Mouse (Mus musculus): Measurements from ENCODE around the gene Zfp235. TPM values are rescaled to one million over a fixed set of nuclear protein-coding genes. Genes with fewer than 3 reads are reported as not detected.

Zfp235 gene
- polyA plus RNA-seq (2015; fragmentation: Nextera tagmentation; extraction: Ambion mirVana), result 26.9 and 31.5 TPM in 2 replicates

DNA sequence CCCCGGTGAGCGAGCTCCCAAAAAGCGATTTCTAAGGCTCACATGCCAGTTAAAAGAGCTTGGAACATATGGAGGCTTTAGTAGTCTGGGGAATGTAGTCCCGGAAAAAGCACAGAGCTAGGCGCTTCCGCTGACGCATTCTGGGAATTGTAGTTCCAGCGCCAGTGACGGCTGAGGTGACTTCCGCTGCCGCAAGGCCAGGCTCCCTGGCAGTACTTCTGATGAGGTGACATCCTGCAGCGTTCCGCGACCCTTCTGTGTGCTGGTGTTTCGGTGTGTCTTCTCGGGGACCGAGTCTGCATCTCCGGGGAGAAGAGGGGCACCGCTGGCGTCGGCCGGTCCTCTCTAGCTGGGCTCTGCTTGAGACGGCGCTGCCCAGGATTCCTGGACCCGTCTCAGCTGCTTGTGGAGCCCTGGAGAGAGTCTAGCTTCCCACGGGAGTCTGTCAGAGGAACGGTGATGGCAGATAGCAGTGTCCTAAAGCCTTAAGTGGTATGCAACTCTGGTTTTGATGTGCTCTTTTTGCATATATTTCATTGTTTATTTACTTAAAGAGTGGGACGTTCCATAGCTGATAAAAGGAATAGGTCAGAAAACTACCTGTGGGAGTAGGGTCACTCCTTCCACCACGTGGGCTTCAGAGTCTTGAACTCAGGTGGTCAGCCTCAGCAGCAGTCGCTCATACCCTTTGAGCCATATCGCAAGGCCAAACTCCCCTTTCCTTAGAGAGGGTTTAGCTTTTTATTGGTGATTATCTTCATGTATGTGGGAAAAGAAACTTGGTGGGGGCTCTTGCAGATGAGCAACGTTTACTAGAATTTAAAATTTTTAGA is at the start of gene Zfp235:
Gene Zfp235, plus strand, starts transcription at position 174 of the 833 bp plus-strand sequence.
- H3K9me3 ChIP-seq (ENCODE audit: control insufficient read depth, low read length), result no peaks in the 10 kb centered on the region
- peak within 1 kb of the TSS; percentile 73 for H3K27ac ChIP-seq (ENCODE audit: low read length)
- WGBS, result 3% methylated on average over 32 of the region's 32 CpGs
- no peaks in the 10 kb centered on the region for H3K27me3 ChIP-seq (replicated peaks; ENCODE audit: control insufficient read depth, insufficient read depth, low read length)
- H3K36me3 ChIP-seq (ENCODE audit: control insufficient read depth, insufficient read depth), result peaks cover 18% of the 10 kb centered on the region; the same call in 1 of the 2 replicates
- peak; percentile 98 for ATAC-seq
- H3K9ac ChIP-seq (replicated peaks; ENCODE audit: low read depth, low read length), result peak within 1 kb of the TSS; percentile 92
- peak within 1 kb of the TSS; percentile 86 for H3K4me3 ChIP-seq (replicated peaks; ENCODE audit: low read length)
- H3K4me2 ChIP-seq (ENCODE audit: low read length), result peak within 1 kb of the TSS; percentile 91
- peaks cover 13% of the 10 kb centered on the region for H3K4me1 ChIP-seq (replicated peaks; ENCODE audit: control insufficient read depth, insufficient read depth, low read length)

DNA sequence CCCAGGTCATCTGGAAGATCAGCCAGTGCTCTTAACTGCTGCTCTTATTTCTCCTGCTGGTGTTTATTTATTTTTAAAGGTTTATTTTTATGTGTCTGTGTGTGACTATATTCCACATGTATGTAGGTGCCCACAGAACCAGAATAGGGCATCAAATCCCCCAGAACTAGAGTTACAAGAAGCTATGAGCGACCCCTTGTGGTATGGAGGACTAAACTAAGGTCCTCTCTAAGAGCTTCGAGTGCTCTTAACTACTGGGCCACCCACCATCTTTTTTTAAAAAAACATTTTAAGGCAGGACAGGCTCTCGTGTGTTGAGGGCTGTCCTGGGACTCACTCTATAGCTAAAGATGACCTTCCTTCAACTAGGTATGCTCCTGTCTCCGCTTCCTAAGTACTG is 47.1 kb upstream of the Zfp235 start:
- no peak for ATAC-seq
- WGBS, result 97% methylated on average over 4 of the region's 4 CpGs
- H3K36me3 ChIP-seq (ENCODE audit: control insufficient read depth, insufficient read depth), result peaks cover 19% of the 10 kb centered on the region; the same call in 1 of the 2 replicates

DNA sequence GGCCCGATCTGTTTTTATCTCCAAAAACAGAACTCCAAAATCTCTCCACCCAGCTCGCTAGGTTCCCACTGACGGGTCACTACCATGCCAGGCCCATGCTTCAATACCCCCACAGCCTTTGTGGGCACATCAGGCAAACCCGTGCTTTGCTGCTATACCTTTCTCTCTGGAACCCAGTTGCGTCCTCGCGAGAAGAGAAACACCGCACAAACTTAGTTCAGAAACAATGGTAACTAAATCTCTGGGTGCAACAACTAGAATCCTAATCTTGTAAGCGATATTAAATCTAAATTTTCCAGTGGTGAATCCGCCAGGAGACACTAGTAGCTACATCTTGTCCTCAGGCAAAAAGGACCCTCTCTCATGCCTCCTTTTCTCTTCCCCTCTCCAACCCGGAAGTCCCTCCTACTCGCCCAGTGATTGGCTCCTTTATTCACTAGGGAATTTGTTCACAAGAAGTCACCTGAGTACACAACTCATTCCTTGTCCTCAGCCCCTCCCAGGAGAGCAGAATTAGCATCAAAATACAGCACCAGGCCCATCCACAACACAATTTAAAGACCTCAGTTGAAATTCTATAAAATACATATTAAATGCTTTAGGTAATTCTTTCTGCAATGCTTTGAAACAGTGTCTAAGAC is 46.4 kb upstream of the Zfp235 start:
- ATAC-seq, result no peak
- H3K9ac ChIP-seq (replicated peaks; ENCODE audit: low read depth, low read length), result no peak overlapping the region
- H3K36me3 ChIP-seq (ENCODE audit: control insufficient read depth, insufficient read depth), result peaks cover 19% of the 10 kb centered on the region; the same call in 1 of the 2 replicates
- H3K4me1 ChIP-seq (replicated peaks; ENCODE audit: control insufficient read depth, insufficient read depth, low read length), result peaks cover 17% of the 10 kb centered on the region
- peaks cover 9% of the 10 kb centered on the region for H3K9me3 ChIP-seq (ENCODE audit: control insufficient read depth, low read length)
- H3K27ac ChIP-seq (ENCODE audit: low read length), result no peak overlapping the region
- H3K4me3 ChIP-seq (replicated peaks; ENCODE audit: low read length), result no peak overlapping the region
- WGBS, result 97% methylated on average over 12 of the region's 12 CpGs
- no peak overlapping the region for H3K4me2 ChIP-seq (ENCODE audit: low read length)
- H3K27me3 ChIP-seq (replicated peaks; ENCODE audit: control insufficient read depth, insufficient read depth, low read length), result no peaks in the 10 kb centered on the region

More for the DNA sequence above, 47.1 kb upstream of the Zfp235 start:
- Histone ChIP-seq H3K9me3 (ENCODE audit: control insufficient read depth, low read length) (peaks cover 9% of the 10 kb centered on the region), H3K27ac (ENCODE audit: low read length) (no peak overlapping the region), H3K27me3 (replicated peaks; ENCODE audit: control insufficient read depth, insufficient read depth, low read length) (no peaks in the 10 kb centered on the region), H3K4me2 (ENCODE audit: low read length) (no peak overlapping the region), H3K4me1 (replicated peaks; ENCODE audit: control insufficient read depth, insufficient read depth, low read length) (peaks cover 20% of the 10 kb centered on the region), H3K4me3 (replicated peaks; ENCODE audit: low read length) (no peak overlapping the region), H3K9ac (replicated peaks; ENCODE audit: low read depth, low read length) (no peak overlapping the region)

DNA sequence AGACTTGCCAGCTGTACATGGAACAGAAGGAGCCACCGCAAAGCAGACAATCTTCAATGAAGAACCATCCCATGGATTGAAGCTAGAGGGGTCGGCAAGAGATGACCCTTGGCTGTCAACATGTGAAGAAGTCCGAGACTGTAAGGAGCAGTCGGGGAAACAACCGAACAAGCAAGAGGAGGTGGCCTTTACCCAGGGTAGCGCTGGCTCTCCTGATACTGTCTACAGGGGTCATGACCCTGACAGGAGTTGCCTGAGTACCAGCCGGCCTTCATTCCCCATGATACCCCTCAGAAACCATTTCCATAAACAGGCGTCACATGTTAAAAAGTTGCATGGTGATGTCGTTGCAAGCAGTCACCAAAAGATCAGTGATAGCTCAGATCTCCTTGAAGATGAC is 29.6 kb upstream of the Zfp235 start:
- Histone ChIP-seq H3K27me3 (replicated peaks; ENCODE audit: control insufficient read depth, insufficient read depth, low read length) (no peaks in the 10 kb centered on the region), H3K4me3 (replicated peaks; ENCODE audit: low read length) (no peak overlapping the region), H3K9me3 (ENCODE audit: control insufficient read depth, low read length) (peaks cover 86% of the 10 kb centered on the region), H3K36me3 (ENCODE audit: control insufficient read depth, insufficient read depth) (peaks cover 100% of the 10 kb centered on the region), H3K9ac (replicated peaks; ENCODE audit: low read depth, low read length) (no peak overlapping the region), H3K27ac (ENCODE audit: low read length) (no peak overlapping the region), H3K4me1 (replicated peaks; ENCODE audit: control insufficient read depth, insufficient read depth, low read length) (no peaks in the 10 kb centered on the region), H3K4me2 (ENCODE audit: low read length) (no peak overlapping the region)
- WGBS, result 97% methylated on average over 9 of the region's 9 CpGs
- no peak for ATAC-seq

DNA sequence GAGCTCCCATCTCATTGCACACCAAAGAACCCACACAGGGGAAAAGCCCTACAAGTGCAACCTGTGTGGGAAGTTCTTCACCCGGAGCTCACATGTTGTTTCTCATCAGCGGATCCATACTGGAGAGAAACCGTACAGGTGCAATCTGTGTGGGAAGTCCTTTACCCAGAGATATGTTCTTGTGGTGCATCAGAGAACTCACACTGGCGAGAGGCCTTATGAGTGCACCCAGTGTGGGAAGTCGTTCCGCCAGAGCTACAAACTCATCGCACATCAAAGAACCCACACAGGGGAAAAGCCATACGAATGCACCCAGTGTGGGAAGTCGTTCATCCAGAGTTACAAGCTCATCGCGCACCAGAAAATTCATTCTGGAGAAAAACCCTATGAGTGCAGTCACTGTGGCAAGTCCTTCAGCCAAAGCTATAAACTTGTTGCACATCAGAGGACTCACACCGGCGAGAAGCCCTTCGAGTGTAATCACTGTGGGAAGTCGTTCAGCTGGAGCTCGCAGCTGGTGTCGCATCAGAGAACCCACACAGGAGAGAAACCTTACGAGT is 28.7 kb upstream of the Zfp235 start:
- H3K27me3 ChIP-seq (replicated peaks; ENCODE audit: control insufficient read depth, insufficient read depth, low read length), result no peaks in the 10 kb centered on the region
- H3K4me1 ChIP-seq (replicated peaks; ENCODE audit: control insufficient read depth, insufficient read depth, low read length), result no peaks in the 10 kb centered on the region
- no peak overlapping the region for H3K9ac ChIP-seq (replicated peaks; ENCODE audit: low read depth, low read length)
- ATAC-seq, result no peak
- no peak overlapping the region for H3K4me2 ChIP-seq (ENCODE audit: low read length)
- no peak overlapping the region for H3K4me3 ChIP-seq (replicated peaks; ENCODE audit: low read length)
- H3K36me3 ChIP-seq (ENCODE audit: control insufficient read depth, insufficient read depth), result peaks cover 97% of the 10 kb centered on the region
- WGBS, result 97% methylated on average over 18 of the region's 18 CpGs
- peaks cover 87% of the 10 kb centered on the region for H3K9me3 ChIP-seq (ENCODE audit: control insufficient read depth, low read length)
- H3K27ac ChIP-seq (ENCODE audit: low read length), result no peak overlapping the region

GRCm38 (mm10) chr7:24110839-24111238 is 23.1 kb upstream of the Zfp235 start:
- no peak for ATAC-seq
- no peak overlapping the region for H3K4me3 ChIP-seq (replicated peaks; ENCODE audit: low read length)
- H3K4me2 ChIP-seq (ENCODE audit: low read length), result no peak overlapping the region
- H3K9ac ChIP-seq (replicated peaks; ENCODE audit: low read depth, low read length), result no peak overlapping the region
- 95% methylated on average over 7 of the region's 7 CpGs for WGBS
- peaks cover 41% of the 10 kb centered on the region for H3K36me3 ChIP-seq (ENCODE audit: control insufficient read depth, insufficient read depth)
- H3K4me1 ChIP-seq (replicated peaks; ENCODE audit: control insufficient read depth, insufficient read depth, low read length), result peaks cover 8% of the 10 kb centered on the region
- H3K27me3 ChIP-seq (replicated peaks; ENCODE audit: control insufficient read depth, insufficient read depth, low read length), result no peaks in the 10 kb centered on the region
- H3K27ac ChIP-seq (ENCODE audit: low read length), result no peak overlapping the region
- peaks cover 38% of the 10 kb centered on the region for H3K9me3 ChIP-seq (ENCODE audit: control insufficient read depth, low read length)

DNA sequence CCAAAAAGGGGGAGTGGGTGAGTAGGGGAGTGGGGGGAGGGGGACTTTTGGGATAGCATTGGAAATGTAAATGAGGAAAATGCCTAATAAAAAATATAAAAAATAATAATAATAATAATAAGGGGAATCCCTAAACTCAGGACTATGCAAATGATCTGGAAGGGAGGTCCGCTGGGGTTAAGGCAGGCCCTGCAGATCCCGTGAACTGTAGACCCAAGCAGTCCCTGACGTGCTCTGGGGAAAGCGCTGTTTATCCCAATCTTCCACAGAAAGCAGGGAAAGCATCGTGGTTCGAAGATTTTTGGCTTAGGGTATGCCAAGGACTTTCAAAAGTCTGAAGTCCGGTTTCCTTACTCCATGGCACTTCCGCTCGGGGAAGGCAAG is 22.2 kb upstream of the Zfp235 start:
- no peak for ATAC-seq
- Histone ChIP-seq H3K9me3 (ENCODE audit: control insufficient read depth, low read length) (peaks cover 28% of the 10 kb centered on the region), H3K36me3 (ENCODE audit: control insufficient read depth, insufficient read depth) (peaks cover 32% of the 10 kb centered on the region), H3K4me3 (replicated peaks; ENCODE audit: low read length) (peak overlapping the region; percentile 81), H3K4me1 (replicated peaks; ENCODE audit: control insufficient read depth, insufficient read depth, low read length) (peaks cover 8% of the 10 kb centered on the region), H3K4me2 (ENCODE audit: low read length) (peak overlapping the region; percentile 55), H3K27ac (ENCODE audit: low read length) (no peak overlapping the region), H3K9ac (replicated peaks; ENCODE audit: low read depth, low read length) (peak overlapping the region; percentile 39), H3K27me3 (replicated peaks; ENCODE audit: control insufficient read depth, insufficient read depth, low read length) (no peaks in the 10 kb centered on the region)
- WGBS, result 2% methylated on average over 9 of the region's 9 CpGs

DNA sequence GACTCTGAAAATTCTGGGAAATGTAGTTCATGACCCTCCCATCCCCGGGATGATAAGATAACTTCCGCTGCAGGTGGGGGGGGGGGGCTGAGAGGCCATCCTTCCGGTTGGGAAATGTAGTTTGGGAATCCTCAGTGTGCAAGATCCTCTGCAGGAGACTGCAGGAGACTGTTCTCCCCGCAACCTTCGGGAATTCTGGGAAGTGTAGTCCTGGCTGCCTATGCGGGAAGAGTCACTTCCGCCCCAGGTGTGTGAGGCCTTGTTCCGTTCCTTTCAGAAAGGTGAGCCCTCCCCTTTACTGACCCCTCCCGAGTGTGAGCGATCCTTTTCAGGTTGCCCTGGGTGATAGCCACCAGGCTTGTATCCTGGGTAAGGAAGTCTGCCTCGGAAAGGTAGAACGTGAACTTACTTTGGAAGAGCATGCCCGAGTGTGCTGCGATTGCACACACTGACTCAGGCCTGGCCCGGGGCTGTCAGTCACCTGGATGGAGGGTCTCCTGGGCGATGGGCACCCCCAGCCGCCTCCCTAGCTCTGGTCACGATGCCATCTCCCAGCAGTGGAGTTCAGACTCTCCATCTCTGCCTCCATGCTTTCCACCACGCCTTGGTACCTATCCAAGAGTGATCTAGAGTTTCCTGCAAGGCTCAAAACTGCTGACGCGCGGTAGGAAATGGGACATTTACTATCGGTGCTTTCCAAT is 21.7 kb upstream of the Zfp235 start, which contains the start of gene Zfp112:
Gene Zfp112, plus strand, starts transcription at position 159 of the 701 bp plus-strand sequence.
- Histone ChIP-seq H3K27me3 (replicated peaks; ENCODE audit: control insufficient read depth, insufficient read depth, low read length) (no peaks in the 10 kb centered on the region), H3K4me2 (ENCODE audit: low read length) (peak within 1 kb of the TSS; percentile 96), H3K4me3 (replicated peaks; ENCODE audit: low read length) (peak within 1 kb of the TSS; percentile 81), H3K27ac (ENCODE audit: low read length) (peak within 1 kb of the TSS; percentile 68), H3K4me1 (replicated peaks; ENCODE audit: control insufficient read depth, insufficient read depth, low read length) (peaks cover 8% of the 10 kb centered on the region), H3K36me3 (ENCODE audit: control insufficient read depth, insufficient read depth) (peaks cover 26% of the 10 kb centered on the region), H3K9ac (replicated peaks; ENCODE audit: low read depth, low read length) (peak within 1 kb of the TSS; percentile 72), H3K9me3 (ENCODE audit: control insufficient read depth, low read length) (peaks cover 23% of the 10 kb centered on the region)
- ATAC-seq, result peak; percentile 99
- 2% methylated on average over 23 of the region's 23 CpGs for WGBS

Measured in forebrain, embryonic 16.5 days (tissue).